Mouse (Mus musculus) gonadal fat pad, adult 2 months (tissue): ENCODE measurements at regions not wholly inside any gene's neighbourhood (a gene's known extent, or its start where the extent isn't known, plus 50 kb on each side); places are given as distances from the start of the nearest gene placed in this dataset.
A peak's percentile ranks its signal among the peaks of the same experiment; 100 is the strongest.

ENCODE experiments used
- DNase-seq: peaks from one replicate; pipeline ENCODE4 v3.0.0-alpha.2; 2012; ENCODE audit warnings: low read depth

DNA sequence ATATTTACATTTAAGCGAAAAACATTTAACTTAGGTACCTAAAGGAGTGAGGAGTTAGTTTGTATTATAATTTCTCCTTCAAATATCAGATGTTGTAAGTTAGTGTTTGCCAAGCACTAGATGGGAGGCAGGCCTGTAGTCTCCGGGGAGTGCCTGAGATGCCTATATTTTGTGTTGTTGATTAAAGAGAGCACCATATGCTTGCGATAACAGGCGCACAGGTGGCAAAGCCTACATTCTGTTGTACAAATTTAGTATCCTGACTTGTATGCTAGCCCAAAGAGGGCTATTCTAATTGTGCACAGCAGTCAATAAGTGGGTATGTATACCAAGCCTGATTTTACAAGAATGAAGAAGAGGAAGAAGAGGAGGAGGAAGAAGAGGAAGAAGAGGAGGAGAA is 151.8 kb upstream of the Atxn1 start:
- DNase-seq, result no peak

DNA sequence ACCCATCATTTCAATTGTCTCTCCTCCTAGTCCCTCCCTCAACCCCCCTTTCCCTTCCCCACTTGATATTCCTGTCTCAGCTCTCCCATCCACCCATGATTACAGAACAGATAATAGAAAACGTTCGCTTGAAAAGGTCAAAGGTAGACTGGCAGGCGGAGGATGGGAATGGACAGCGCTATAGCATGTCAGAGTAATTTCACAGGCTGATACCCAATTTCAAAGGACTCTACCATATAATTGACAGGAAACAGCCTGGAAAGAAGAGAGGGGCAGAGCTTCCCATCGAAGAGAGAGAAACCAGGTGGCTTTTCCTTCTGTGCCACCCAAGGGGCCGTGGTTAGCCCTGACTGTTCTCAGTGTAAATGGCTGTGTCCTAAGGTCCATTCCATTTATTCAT is 140.2 kb upstream of the Atxn1 start:
- DNase-seq, result no peak

DNA sequence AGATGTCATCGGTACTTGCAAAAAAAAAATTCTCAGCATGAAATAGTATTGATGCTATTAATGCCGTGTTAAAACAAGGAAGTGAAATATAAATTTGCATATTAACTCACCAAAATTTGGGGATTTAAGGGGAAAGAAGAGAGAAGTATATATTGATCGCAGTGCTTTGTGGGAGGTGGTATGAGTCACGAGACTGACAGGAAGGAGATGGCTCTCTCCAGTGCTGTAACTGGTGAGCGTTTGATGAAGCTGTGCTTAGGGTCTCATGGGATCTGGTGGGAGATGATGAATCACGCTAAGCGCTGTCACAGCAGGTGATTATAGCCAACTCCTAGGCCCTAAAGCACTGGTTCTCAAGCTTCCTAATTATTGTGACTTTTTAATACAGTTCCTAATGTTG is 133.8 kb upstream of the Atxn1 start:
- DNase-seq, result no peak

DNA sequence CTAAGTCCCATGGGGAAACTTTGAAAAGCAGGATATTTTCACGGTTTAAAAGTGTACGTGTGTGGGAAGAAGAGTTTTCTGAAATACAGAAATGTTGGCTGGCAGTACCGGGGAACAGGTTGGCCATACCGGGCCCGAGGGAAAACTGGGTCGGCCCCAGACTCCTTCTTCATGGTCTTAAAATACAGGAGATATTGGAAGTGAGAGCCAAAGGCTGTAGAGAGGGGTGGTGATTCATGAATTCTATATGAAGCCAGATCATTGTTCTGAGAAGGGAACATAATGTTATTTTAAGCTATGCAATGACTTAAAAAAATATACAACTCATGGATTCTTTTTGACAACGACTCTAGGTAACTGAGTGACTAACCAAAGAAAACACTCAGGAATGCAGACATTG is 133.3 kb upstream of the Atxn1 start:
- DNase-seq, result no peak

DNA sequence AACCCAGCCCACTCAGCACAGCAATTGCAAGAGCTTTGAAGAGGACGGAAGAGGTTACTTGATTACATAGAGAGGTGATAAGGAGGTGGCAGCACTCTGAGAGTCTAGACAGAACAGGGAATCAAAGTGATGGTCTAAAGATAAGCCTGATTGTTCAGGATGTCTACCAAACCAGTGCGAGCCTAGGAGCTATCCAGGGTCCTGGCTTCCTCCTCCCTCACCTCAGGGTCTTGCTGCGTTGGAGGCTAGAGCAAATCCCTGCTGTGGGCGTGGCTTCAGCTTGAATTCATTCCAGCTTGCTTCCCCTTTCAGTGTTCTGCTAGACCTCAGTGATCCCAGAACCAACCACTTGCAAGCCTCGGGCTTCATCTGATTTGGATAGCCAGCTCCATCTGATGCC is 132.2 kb upstream of the Atxn1 start:
- DNase-seq, result no peak

DNA sequence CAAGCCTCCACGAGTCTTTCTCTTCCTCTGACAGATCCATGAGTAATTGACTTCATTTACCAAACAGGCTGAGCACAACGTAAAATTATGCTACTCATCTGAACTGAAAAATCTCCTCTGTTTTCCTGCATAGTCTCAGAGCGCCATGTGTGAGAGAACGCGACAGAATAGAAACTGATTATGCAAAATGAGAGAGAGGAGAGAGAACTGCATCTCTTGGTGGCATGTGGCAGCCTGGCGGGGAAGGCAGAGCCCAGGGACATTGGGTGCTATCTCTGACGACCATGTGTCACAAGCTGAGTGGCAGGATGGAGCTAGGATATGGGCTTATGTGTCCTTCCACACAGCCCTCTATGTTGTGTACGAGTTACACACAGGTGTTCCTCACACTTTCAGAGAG is 131.6 kb upstream of the Atxn1 start:
- DNase-seq, result no peak

DNA sequence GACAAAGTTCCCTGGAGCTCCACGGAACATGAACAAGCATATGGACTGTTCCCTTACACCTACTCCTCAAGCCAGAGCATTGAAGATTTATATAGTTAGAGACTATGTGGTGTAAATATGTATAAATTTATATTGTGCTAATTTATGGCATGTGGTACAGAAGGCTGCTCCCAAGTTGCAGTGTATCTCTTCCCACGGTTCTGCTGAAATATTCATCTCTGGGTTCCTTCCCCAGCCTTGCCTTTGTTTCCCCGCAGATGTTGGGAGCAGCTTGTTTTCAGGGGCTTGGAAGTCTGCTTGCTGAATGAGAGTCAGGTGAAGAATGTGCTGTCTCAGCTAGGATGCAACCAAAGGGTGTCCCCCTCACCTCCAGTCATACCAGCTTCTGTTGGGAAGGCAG is 128.0 kb upstream of the Atxn1 start:
- DNase-seq, result no peak

DNA sequence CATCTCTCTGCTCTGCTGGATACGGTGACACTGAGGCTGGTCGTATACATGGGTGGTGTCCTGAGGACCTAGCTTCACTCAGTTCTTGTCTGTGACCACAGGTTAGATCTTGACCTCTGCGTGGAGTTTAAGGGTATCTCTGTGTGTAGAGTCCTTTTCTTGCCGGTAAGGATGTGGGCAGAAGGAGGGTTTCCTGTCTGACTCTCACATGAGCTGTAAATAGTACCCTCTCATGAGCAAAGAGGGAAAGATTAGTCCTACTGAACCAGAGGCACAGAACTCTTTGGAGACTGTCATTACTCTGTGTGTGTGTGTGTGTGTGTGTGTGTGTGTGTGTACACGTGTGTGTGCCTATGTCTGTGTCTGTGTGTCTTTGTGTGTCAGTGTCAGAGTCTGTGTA is 126.3 kb upstream of the Atxn1 start:
- DNase-seq, result no peak

DNA sequence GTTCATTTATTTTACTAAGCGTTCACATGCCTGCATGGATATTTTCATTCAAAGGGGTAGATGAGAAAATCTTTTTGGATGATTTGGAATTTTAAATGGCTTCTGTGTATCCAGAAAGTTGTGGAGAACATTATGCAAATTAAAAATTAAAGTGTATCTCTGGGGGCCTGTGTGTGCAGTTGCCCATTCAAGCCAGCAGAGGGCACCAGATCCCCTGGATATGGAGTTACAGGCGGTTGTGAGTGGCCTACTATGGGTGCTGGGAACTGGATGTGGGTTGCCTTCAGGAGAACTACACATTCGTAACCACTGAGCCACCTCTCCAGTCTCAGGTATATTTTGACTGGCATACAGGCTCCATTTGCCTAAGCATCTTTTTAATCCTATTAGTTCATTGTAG is 123.4 kb upstream of the Atxn1 start:
- DNase-seq, result no peak

DNA sequence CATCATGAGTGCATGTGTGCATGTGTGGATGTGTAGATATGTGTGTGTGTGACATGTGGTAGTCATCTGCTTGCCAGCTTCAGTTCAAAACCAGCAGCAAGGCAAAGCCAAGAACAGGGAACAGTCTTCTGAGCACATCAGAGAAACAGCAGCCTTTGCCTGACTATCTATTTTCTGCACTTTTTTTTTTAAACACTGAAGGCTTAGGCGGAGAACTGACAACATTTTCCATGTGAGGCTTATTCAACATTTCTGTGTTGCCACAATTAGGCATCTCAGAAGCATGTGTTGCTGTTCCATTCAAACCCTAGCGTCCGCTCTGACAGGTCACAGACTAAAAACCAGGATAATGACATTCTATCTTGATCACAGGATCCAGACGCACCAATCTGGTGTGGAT is 122.9 kb upstream of the Atxn1 start:
- no peak for DNase-seq

DNA sequence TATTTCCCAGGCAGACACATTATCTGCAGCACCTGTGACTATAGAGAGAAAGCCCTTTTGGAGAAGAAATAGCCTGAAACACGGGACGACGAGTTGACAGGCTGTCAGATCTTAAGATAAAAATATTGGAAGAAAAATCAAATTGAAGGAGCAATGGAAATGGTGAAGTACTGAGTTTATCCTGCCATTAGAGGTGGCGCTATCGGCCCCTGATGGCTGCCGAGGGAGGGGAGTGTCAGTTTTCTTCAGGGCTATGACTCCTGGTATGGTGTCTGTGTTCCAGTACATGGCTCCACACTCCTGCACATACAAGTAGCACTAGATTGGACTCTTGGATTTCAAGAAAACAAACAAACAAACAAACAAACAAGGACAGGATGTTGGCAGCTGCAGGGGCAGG is 112.1 kb upstream of the Atxn1 start:
- no peak for DNase-seq

DNA sequence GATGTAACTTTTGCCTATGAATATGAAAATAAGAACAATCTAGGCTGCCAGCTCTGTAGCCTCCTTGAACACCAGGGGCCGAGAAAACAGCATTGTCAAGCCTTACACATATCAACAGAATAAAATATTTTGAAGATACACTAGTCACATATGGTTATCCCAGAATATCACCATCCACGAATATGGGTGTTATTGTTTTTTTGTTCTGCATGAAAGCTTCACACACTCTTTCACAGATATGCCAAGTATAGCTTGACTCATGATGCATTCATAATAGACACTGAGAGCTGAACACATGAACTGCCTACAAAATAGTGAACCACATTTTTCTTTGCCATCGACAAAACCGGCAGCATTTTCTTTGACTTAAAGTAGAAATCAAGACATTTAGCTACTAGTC is 106.9 kb upstream of the Atxn1 start:
- no peak for DNase-seq

DNA sequence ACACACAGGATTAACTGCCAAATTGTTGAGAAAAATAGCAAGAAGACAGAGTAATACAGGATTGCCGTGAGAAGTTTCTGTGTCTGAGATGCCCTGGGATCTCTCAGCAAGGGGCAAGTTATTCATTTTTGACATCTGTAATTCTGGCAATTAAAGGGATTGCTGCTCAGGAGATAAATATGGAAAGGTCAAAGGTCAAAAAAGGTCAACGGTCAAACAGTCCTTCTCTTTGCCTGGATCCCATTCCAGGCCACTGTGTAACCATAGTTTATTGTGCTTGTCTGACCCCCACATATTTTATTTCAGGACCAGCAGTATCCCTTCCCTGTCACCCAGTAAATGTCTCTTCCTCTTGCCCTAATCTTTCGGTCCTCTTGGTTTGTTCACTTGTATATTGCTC is 104.8 kb upstream of the Atxn1 start:
- DNase-seq, result no peak

DNA sequence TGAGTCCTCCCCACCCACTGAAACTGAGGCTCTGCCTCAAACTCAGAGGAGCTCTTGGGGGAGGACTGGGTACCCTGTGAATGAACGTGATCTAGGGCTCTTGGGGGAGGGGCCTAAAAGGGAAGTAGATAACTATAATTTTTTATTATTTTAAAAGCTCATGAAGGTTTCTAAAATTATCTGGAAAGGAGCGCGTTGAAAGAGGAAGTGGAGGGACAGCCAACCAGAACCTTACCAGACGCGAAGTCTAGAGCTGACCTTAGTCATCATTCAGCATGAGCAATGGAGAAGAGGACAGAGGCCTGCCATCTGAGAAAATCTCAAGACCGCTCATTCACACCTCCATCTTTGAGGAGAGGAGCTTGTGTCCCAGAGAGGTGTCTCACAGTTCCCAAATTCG is 98.0 kb upstream of the Atxn1 start:
- DNase-seq, result no peak

DNA sequence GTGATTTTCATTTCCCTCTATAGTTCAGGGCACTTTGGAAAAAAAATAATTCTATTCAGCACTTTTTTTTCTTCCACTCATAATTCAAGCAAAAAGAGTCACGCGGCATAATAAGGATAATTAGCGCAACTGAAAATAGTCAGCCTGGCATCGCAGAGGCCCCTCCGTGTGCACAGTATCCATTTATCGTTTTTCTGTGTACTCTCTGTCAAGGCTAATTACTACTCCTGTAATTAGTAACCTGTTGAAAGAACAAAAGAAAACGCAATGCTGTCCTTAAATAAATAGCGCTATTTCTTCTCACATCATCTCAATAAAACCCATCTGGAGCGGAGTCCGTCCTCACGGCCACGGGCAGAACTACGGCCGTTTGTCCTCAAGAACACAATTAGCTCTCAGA is 95.1 kb upstream of the Atxn1 start:
- no peak for DNase-seq

DNA sequence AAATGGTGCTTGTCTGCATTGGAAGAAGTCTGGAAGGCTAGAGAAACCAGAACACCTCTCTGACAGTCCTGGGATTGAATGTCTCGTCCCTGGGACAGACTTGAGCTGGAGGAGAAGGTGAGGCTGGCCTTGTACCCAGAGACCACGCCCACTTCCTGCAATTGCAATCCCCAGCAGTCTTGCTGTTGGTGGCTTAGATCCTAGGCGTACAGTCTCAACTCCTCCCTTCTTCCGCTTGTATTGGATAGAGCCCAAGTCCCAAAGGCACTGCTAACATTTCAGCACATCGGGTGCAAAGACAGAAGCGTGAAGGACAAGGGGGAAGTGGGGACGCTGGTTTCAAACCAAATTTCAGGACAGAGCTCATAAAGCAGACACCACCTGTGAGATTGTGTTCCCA is 94.1 kb upstream of the Atxn1 start:
- DNase-seq, result peak; percentile 3

DNA sequence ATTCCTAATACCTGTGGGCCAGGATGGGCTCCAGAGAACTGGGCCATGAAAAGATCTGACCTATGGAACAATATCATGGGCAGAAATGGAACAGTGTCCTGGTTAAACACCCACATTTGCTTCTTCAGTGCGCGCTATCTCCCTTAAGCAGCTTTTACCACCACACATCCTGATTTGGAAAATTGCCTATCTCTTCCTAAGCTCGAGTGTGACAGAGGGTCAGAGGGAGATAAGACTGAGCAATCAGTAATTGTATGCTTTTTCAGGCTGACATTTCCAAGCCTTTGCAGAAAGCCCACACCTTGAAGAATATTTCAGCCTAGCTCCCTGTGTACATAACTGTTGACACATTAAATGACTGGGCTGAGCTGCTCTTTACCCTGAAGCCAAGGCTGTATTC is 93.5 kb upstream of the Atxn1 start:
- DNase-seq, result no peak

DNA sequence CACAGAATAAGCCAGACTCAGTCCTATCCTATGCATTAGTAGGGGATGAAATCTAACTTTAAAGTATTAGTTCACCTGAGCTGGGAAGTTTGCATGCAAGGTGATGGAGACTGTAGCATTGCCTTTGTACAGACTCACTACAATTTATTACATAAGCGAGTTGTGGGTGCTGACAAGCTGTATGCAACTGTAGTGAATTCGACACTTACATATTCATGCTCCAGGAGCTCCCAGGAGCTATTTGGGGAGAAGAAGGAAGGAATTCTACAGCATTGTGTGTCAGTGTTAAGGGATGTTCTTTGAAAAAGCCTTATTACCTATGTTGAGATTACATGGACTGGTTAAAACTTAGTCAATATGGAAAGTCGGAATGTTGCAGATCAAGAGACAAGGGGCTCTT is 90.6 kb upstream of the Atxn1 start:
- DNase-seq, result no peak

DNA sequence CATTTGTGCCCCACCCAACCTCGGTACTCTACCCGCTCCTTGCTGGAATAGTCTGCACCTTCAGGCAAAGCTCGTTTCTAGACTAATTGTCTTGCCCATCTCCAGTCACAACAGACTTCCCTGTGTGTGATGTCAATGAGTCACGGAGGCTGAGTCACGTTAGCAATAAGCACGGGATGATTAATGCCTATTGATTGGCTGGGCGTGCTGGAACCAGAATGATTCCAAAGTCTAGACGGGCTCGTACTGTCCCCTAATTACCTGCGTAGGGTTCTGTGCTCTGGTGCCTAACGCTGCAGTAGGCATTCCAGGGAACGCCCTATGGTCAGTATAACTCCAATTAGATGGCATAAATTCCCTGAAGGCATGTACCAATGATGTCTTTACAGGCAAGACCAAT is 78.8 kb upstream of the Atxn1 start:
- DNase-seq, result peak; percentile 22

DNA sequence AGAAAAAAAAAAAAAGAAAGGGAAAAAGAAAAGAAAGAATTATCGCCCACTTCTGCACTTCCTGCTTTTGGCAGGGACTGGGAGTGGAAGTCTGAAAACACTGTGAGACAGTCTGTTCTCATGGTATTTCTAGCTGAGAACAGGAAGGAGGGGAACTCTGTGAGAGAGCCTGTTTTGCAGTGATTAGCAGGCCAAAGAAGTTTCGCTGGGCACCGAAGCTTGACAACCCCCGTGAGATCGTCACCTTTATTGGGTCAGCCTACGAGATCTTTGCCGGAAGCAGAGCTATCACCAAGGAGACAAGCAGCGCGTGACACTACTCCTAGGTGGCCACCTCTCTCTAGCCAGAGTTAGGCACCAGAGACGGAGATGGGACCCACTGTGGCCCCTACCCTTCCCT is 78.2 kb upstream of the Atxn1 start:
- no peak for DNase-seq

DNA sequence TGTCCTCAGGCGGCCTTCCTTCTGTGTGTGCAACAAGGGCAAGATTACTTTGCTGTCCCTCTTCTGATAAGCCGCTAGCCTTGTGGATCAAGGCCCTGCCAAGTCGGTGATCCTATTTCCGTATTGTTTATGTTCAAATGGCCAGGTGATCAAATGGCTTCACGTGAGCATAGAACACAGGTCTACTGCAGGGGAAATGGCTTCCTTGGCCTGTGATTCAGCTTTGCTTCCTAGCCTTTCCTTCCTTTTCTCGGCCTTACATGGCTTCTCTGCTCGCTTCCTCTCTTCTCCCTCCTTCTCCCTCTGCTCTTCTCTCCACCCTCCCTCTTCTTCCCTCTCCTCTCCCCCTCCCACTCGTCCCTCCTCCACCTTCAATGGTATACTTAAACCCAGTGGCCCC is 77.4 kb upstream of the Atxn1 start:
- DNase-seq, result no peak

DNA sequence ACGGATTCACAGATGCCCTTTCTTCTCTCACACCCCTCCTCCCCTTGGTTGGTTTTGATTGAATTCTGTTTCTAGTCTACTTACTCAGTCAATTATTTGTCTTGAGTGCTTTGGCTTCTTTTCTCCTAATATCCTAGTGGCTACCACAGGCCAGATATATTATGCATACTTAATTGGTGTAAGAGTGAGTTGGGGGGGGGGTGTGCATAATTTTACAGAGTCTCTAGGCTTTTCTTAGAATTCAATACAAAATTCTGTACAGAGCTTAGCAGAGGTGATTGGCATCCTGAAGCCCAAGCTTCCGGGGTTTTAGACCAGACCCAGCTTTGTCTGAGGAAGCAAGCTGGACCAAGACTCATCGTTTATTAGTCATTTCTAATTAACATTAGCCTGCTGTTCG is 76.7 kb upstream of the Atxn1 start:
- DNase-seq, result no peak

DNA sequence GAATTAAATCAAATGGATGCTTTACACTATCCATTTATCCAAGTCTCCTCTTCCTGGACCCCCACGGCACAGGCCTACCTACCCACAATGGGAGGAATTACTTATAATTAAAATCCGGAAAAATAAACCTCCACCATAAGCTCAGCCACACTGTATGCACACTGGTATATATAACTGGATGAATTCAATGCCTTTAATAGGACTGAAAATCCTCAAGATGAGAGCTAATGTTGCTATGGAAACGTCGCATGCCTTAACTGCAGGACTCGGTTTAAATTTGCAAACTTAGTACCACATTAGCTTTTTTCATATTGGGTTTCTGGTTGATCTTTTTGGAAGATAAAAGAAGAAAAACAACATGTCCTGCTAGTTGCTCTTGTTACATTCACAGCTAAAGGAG is 75.3 kb upstream of the Atxn1 start:
- DNase-seq, result no peak

DNA sequence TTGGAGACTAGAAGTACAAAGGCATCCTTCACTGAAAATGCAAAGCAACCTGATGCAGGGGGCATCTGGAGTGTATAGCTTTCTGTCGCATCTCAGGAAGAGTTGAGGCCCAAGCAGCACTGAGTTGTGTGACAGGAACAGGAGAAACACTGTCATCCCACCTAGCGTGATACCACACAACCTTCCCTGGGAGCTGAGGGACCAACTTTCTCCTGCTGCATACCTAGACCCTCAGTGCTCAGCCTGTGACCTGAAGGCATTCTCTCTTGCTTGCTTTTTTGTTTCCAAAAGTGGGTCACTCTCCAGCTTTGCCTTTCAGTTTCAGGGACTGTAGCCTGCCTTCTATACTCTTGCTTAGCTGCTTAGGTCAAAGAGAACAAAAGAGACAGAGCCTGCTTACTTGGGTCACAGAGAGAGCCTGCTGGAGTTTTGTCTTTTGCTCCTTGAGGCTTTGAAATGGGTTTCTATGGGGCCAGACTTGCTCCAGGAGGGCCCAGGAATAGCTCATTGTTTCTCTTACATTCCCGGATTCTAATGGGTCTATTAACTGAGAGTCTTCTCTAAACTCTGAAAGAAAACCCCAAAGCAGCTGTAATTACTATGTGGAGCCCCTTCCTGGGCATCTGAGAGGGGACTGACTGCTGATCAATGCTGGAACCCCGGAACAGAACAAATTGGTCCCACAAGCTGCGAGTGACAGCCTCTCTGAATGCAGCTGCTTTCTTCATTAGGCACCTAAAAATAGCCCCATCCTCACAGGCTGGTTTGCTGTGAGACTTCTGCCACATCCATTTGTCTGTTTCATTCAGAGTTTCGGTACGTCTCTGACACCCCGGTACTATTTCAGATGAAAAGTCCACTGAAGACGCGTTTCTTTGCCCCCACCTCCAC is 73.9 kb upstream of the Atxn1 start:
- no peak for DNase-seq
